Mouse (Mus musculus) intestine, embryonic 14.5 days (tissue): ENCODE data around the gene Palmd. TPM values are rescaled to one million over a fixed set of nuclear protein-coding genes. Genes with fewer than 3 reads are reported as not detected.

Experiments used
- ATAC-seq: fragments of 200-750 bp; cut with Nextera tagmentation; replicated peaks from 2 replicates; pipeline ENCODE4 v1.8.0; 2017; ENCODE audit warnings: low read depth, moderate number of reproducible peaks, moderate TSS enrichment, moderate library complexity; ENCODE audit not compliant: low FRiP score, low TSS enrichment
- DNase-seq: peaks from one replicate; pipeline ENCODE4 v3.0.0-alpha.2; 2018; ENCODE audit warnings: low spot score
- H3K27ac ChIP-seq: fragments of 300-500 bp; sonication (generic); 2 replicates; pipeline ENCODE4 v1.5.1; 2014; ENCODE audit warnings: low read depth, mild to moderate bottlenecking, control low read depth
- H3K27me3 ChIP-seq: fragments of 300-500 bp; sonication (generic); replicated peaks from 2 replicates; pipeline ENCODE4 v1.6.1; 2014; ENCODE audit warnings: low read length, control low read depth; ENCODE audit not compliant: control insufficient read depth, insufficient read depth
- H3K36me3 ChIP-seq: fragments of 300-500 bp; sonication (generic); 2 replicates; pipeline ENCODE4 v1.6.1; 2014; ENCODE audit warnings: low read length, control low read depth; ENCODE audit not compliant: control insufficient read depth, insufficient read depth
- H3K4me1 ChIP-seq: fragments of 300-500 bp; sonication (generic); replicated peaks from 2 replicates; pipeline ENCODE4 v1.6.1; 2014; ENCODE audit warnings: low read length, control low read depth, mixed read lengths; ENCODE audit not compliant: control insufficient read depth, insufficient read depth
- H3K4me2 ChIP-seq: fragments of 300-500 bp; sonication (generic); 2 replicates; pipeline ENCODE4 v1.6.1; 2014; ENCODE audit warnings: low read length
- H3K4me3 ChIP-seq: fragments of 300-500 bp; sonication (generic); 2 replicates; pipeline ENCODE4 v1.5.1; 2014; ENCODE audit warnings: low read depth, low read length, control low read depth, mixed read lengths
- H3K9ac ChIP-seq: fragments of 300-500 bp; sonication (generic); 2 replicates; pipeline ENCODE4 v1.6.1; 2014; ENCODE audit warnings: mild to moderate bottlenecking, low read length
- H3K9me3 ChIP-seq: fragments of 300-500 bp; sonication (generic); 2 replicates; pipeline ENCODE4 v1.6.1; 2016; ENCODE audit warnings: low read length, control low read depth; ENCODE audit not compliant: control insufficient read depth
- WGBS: fragments of 180-500 bp; shearing (Covaris S2); extraction: QIAGEN DNeasy Blood & Tissue Kit; methylation state at CpG from one replicate; pipeline ENCODE4 v1.1.7; 2014; 5-methylcytosine and 5-hydroxymethylcytosine counted together
- polyA plus RNA-seq: library from polyadenylated mRNA; unstranded; fragments of >200 nt; fragmentation: Nextera tagmentation; extraction: Ambion mirVana; gene quantifications from 2 replicates; pipeline ENCODE4 v1.2.1, GENCODE M21; 2014

Palmd gene
- 3.1 and 3.2 TPM in 2 replicates for polyA plus RNA-seq

GRCm38 (mm10) chr3:116968540-116968997, at the start of gene Palmd:
Palmd (minus strand) TSS chr3:116968987.
- Histone ChIP-seq H3K4me2 (peak within 1 kb of the TSS; percentile 71), H3K9ac (peak within 1 kb of the TSS; percentile 34), H3K4me3 (peak within 1 kb of the TSS; percentile 36), H3K9me3 (no peaks in the 10 kb centered on the region), H3K36me3 (no peaks in the 10 kb centered on the region), H3K27me3 (no peaks in the 10 kb centered on the region), H3K4me1 (no peaks in the 10 kb centered on the region; the same call in 1 of the 2 replicates), H3K27ac (no peak within 1 kb of the TSS)
- ATAC-seq = peak; percentile 66
- peak; percentile 75 for DNase-seq
- 2% methylated on average over 17 of the region's 17 CpGs for WGBS

GRCm38 (mm10) chr3:117010182-117010581, 41.4 kb upstream of the Palmd start:
- WGBS = 59% methylated on average over 6 of the region's 6 CpGs
- Histone ChIP-seq H3K27me3 (no peaks in the 10 kb centered on the region), H3K9ac (no peak overlapping the region), H3K4me2 (no peak overlapping the region), H3K27ac (no peak overlapping the region), H3K4me3 (no peak overlapping the region), H3K9me3 (no peaks in the 10 kb centered on the region), H3K36me3 (no peaks in the 10 kb centered on the region), H3K4me1 (no peaks in the 10 kb centered on the region)
- DNase-seq (no peak), ATAC-seq (no peak)

- Histone ChIP-seq H3K4me2 (no peak overlapping the region), H3K4me1 (no peaks in the 10 kb centered on the region), H3K27ac (no peak overlapping the region), H3K27me3 (no peaks in the 10 kb centered on the region), H3K9me3 (no peaks in the 10 kb centered on the region), H3K36me3 (no peaks in the 10 kb centered on the region), H3K4me3 (no peak overlapping the region), H3K9ac (no peak overlapping the region)
- no peak for DNase-seq
- WGBS = 80% methylated on average over 6 of the region's 6 CpGs
- no peak for ATAC-seq
Observed at GRCm38 (mm10) chr3:117007340-117007739, 38.6 kb upstream of the Palmd start.

GRCm38 (mm10) chr3:117006636-117007035, 37.8 kb upstream of the Palmd start:
- Histone ChIP-seq H3K9me3 (no peaks in the 10 kb centered on the region), H3K4me1 (no peaks in the 10 kb centered on the region), H3K27ac (no peak overlapping the region), H3K4me2 (no peak overlapping the region), H3K4me3 (no peak overlapping the region), H3K9ac (no peak overlapping the region), H3K36me3 (no peaks in the 10 kb centered on the region), H3K27me3 (no peaks in the 10 kb centered on the region)
- DNase-seq = no peak
- 93% methylated on average over 3 of the region's 3 CpGs for WGBS
- no peak for ATAC-seq

- no peak for ATAC-seq
- Histone ChIP-seq H3K9me3 (no peaks in the 10 kb centered on the region), H3K9ac (no peak overlapping the region), H3K4me3 (no peak overlapping the region), H3K27me3 (no peaks in the 10 kb centered on the region), H3K27ac (no peak overlapping the region), H3K4me1 (no peaks in the 10 kb centered on the region), H3K36me3 (no peaks in the 10 kb centered on the region), H3K4me2 (no peak overlapping the region)
- 79% methylated on average over 6 of the region's 6 CpGs for WGBS
- DNase-seq = no peak
Observed at GRCm38 (mm10) chr3:117003379-117003778, 34.6 kb upstream of the Palmd start.

GRCm38 (mm10) chr3:117001686-117002485, 33.1 kb upstream of the Palmd start:
- Histone ChIP-seq H3K27me3 (no peaks in the 10 kb centered on the region), H3K4me1 (no peaks in the 10 kb centered on the region), H3K9me3 (no peaks in the 10 kb centered on the region), H3K36me3 (no peaks in the 10 kb centered on the region), H3K27ac (no peak overlapping the region), H3K4me2 (no peak overlapping the region), H3K4me3 (no peak overlapping the region), H3K9ac (no peak overlapping the region)
- no peak for ATAC-seq
- DNase-seq = no peak
- WGBS = 68% methylated on average over 9 of the region's 9 CpGs

GRCm38 (mm10) chr3:116993011-116993410, 24.2 kb upstream of the Palmd start:
- Histone ChIP-seq H3K4me2 (no peak overlapping the region), H3K27ac (no peak overlapping the region), H3K27me3 (no peaks in the 10 kb centered on the region), H3K9me3 (no peaks in the 10 kb centered on the region), H3K9ac (no peak overlapping the region), H3K4me3 (no peak overlapping the region), H3K36me3 (no peaks in the 10 kb centered on the region), H3K4me1 (no peaks in the 10 kb centered on the region)
- 81% methylated on average over 2 of the region's 2 CpGs for WGBS
- ATAC-seq (no peak), DNase-seq (no peak)

- no peak for DNase-seq
- Histone ChIP-seq H3K4me2 (no peak overlapping the region), H3K27me3 (no peaks in the 10 kb centered on the region), H3K4me1 (no peaks in the 10 kb centered on the region), H3K9me3 (no peaks in the 10 kb centered on the region), H3K36me3 (no peaks in the 10 kb centered on the region), H3K27ac (no peak overlapping the region), H3K9ac (no peak overlapping the region), H3K4me3 (no peak overlapping the region)
- WGBS = 90% methylated on average over 2 of the region's 2 CpGs
- ATAC-seq = no peak
Observed at GRCm38 (mm10) chr3:116991180-116991579, 22.4 kb upstream of the Palmd start.

- DNase-seq = no peak
- no peaks in the 10 kb centered on the region for H3K36me3 ChIP-seq
- ATAC-seq = no peak
- H3K27ac ChIP-seq = no peak overlapping the region
- no peak overlapping the region for H3K4me2 ChIP-seq
- no peak overlapping the region for H3K9ac ChIP-seq
- no peaks in the 10 kb centered on the region for H3K9me3 ChIP-seq
- H3K27me3 ChIP-seq = no peaks in the 10 kb centered on the region
- no peak overlapping the region for H3K4me3 ChIP-seq
- no peaks in the 10 kb centered on the region for H3K4me1 ChIP-seq
- 94% methylated on average over 3 of the region's 3 CpGs for WGBS
Observed at GRCm38 (mm10) chr3:116988221-116988620, 19.4 kb upstream of the Palmd start.
